Mouse (Mus musculus) embryonic fibroblast, embryonic 13.5 days (primary cell): ENCODE data around the gene Hjurp. TPM values are rescaled to one million over a fixed set of nuclear protein-coding genes. Genes with fewer than 3 reads are reported as not detected.

ENCODE experiments used
- H3K27ac ChIP-seq: 2 replicates; pipeline ENCODE4 v1.5.1; 2012; ENCODE audit warnings: low read length, control low read depth, inconsistent platforms; ENCODE audit not compliant: insufficient read depth
- H3K4me1 ChIP-seq: 2 replicates; pipeline ENCODE4 v1.6.1; 2011; ENCODE audit warnings: low read length; ENCODE audit not compliant: control insufficient read depth, insufficient read depth
- H3K4me3 ChIP-seq: 2 replicates; pipeline ENCODE4 v1.5.1; 2011; ENCODE audit warnings: mild to moderate bottlenecking, control low read depth, low read length; ENCODE audit not compliant: insufficient read depth
- CTCF ChIP-seq: IDR thresholded peaks from 2 replicates; pipeline ENCODE4 v1.5.1; 2011; ENCODE audit warnings: mild to moderate bottlenecking, control low read depth, low read length, moderate library complexity, borderline replicate concordance; ENCODE audit not compliant: insufficient read depth
- POLR2A ChIP-seq: IDR thresholded peaks from 2 replicates; pipeline ENCODE4 v1.6.1; 2011; ENCODE audit warnings: low read depth, mild to moderate bottlenecking, control low read depth, low read length, moderate library complexity
- polyA plus RNA-seq: library from polyadenylated mRNA; stranded (reverse); fragments of >200 nt; gene quantifications from 2 replicates; pipeline ENCODE4 v1.2.4, GENCODE M21; 2011; ENCODE audit warnings: low read depth; ENCODE audit not compliant: missing spikeins, insufficient read length

Gene Hjurp
- polyA plus RNA-seq, 1 experiment: 122 TPM

DNA sequence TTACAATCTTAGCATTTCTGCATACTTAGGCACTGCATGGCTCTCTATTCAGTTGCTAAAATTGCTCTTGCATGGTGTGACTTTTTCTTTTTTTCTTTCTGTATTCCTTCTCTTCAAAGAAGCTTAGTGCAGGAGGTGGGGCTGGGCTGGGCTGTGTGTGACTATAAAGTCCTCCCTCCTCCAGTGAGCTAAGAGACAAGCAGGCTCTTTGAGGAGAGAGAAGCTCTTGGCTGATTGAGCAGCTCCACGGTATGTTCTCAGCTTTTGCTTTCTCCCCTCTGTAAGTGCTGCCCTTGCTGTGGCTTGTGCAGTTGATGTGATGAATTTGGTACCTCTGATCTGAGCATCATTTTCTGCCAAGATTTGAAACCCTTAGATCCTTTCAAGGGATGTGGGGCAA, 29.1 kb upstream of the Hjurp start:
- Histone ChIP-seq H3K4me1 (no peaks in the 10 kb centered on the region), H3K27ac (no peak overlapping the region), H3K4me3 (no peak overlapping the region)
- TF ChIP-seq POLR2A (no peak), CTCF (no peak)

DNA sequence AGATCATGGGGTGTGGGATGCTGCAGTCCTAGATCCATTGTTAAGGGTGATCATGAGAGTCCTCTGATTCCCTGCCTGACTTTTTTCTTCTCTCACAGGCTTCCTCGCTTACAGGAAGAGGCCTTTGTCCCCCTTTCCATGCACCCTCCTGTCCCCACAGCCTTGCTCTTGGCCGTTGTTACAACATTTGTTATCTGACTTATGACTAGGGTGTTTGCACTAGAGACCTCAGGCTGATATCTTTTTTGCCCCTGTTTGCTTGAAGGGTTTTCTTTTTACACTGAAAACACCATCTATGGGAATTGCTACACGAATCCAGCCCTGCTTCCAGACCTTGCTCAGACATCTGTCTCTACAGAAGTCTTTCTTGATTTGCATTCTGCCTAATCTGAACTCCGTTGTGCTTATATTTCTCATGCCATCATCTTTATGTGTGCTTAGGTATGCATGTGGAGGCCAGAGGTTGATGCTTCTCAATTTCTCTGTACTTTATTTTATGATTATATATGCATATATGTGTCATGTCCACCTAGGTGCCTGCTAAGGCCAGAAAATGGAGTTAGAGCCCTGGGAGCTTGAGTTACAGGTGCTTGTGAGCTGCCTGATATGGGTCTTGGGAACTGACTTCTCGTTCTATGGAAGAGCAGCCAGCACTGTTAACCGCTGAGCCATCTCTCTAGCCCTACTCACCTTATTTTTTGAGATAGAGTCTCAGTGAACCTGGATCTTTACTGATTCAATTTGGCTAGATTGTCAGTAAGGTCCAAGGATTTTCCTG, 27.8 kb upstream of the Hjurp start:
- H3K27ac ChIP-seq: no peak overlapping the region
- no peaks in the 10 kb centered on the region for H3K4me1 ChIP-seq
- no peak for TF ChIP-seq CTCF
- no peak for TF ChIP-seq POLR2A
- no peak overlapping the region for H3K4me3 ChIP-seq

DNA sequence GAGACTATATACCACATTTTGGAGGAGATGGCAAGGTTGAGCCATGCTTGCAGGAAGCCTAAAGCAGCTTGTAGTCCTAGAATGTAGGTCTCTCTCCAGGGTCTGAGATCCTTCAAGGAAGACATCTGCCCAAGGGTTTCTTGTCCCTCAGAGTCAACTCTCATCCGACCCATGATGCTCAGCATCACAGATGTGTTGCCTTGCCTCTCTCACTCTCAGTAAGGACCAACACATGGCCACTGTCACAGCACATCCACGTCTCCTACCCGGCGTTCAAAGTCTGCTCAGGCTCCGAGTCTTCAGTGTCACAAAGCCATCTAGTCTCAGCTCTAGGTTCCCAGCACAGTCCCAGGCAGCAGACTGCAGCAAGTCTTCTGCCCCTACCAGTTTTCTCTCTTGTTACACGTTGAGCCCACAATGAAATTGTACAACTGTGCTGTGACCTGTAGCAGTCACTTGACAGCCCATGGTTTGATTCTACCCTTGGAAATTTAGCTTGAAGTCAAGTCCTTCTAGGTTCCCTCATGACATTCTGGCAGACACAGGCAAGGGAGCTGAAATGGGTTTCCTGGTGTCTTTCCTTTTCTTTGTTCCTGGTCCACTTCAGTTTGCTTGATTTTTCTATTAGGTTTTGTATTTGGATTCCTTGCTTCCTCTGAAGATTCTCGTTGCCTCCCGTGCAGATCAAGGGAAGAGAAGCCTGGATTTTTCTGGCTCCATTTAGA, 27.0 kb upstream of the Hjurp start:
- H3K27ac ChIP-seq: no peak overlapping the region
- no peaks in the 10 kb centered on the region for H3K4me1 ChIP-seq
- TF ChIP-seq POLR2A (no peak), CTCF (no peak)
- no peak overlapping the region for H3K4me3 ChIP-seq

DNA sequence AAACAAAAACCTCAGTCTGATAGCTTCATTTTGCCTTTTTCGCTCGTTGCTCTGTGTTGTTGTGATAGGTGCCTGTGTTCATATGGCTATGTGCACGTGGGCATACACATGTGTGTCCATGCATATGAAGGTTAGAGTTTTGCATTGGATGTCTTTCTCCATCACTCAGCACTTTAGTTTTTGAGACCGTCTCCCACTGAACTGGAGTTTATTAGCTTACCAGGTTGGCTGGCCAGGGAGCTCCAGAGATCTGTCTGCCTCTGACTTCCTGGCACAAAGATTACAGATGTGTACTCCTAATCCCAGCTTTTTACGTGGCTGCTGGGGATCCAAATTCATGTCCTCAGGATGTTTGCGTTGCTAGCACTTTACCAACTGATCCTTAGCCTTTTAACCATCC, 26.3 kb upstream of the Hjurp start:
- no peaks in the 10 kb centered on the region for H3K4me1 ChIP-seq
- no peak for TF ChIP-seq POLR2A
- TF ChIP-seq CTCF: no peak
- no peak overlapping the region for H3K27ac ChIP-seq
- no peak overlapping the region for H3K4me3 ChIP-seq

DNA sequence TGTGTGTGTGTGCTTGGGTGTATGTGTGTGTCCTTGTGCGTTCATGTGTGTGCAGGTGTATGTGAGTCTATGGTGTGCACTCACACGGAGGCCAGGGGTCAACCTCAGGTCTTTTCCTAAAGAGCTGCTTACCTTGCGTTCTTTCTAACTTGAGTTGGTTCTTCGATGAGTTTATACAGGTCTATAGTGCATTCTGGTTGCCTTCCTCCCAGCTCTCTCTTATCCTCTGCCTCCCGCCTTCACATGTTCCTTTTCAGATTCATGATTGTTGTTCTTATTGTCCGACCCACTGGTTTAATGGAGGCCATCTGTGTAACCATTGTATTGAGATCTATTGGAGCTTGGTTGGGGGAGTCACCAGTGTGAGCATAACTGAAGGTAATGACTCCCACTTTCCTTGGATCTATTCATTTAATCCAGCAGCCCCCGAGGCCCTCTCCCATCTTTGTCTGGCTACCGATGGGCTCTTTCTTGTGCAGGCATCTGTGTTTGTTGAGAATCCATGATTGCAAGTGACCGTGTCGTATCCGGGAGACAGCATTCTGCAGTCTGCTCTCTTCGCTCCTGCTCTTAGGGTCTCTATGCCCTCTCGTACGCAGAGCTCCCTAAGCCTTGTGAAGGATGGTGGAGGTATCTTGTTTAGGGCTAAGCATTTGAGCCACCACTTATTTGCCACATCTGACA, 24.8 kb upstream of the Hjurp start:
- TF ChIP-seq CTCF: 0 out of 2 replicates have a peak, but pooled peaks have one; percentile 14
- TF ChIP-seq POLR2A: no peak
- no peak overlapping the region for H3K4me3 ChIP-seq
- H3K27ac ChIP-seq: no peak overlapping the region
- H3K4me1 ChIP-seq: no peaks in the 10 kb centered on the region

DNA sequence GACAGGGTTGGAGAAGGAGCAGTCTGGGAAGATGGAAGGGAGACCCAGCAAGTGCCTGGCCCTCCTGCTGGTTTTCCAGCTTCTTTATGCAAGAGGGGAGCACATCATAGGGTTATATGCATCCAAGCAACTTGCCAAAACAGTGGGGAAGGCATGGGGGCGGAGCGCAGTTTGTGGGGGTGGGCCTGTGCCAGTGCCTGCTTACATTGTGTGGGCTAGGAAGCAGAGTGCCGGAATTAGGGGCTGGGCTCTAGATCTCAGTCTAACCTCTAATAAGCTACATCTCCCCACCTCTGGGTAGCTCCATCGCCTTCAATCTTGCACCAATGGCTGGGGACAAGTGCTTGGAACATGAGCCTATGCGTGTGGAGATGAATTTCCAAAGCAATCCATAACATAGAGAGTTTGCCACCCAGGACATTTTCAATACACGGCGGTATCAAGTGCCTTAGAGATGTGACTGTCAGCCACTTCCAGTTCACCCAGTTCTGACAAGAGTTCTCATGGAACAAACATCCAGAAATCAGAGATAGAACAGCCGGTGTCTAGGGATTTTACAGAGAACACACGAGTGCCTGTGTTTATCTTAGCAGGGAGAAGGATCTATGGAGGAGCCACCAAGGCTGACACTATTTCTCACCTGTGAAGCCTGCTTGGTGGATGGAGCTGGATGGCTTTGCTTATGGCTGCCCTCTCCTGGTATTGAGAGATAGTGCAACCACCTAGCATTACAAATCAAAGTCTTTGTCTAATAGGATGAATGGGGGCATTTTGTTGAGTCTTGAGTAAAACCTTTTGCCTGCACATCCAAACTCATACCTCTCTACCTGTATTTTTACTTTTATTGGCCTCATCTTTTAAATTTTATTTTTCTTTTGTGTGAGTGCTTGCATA, 23.9 kb upstream of the Hjurp start:
- no peak overlapping the region for H3K27ac ChIP-seq
- no peak for TF ChIP-seq POLR2A
- TF ChIP-seq CTCF: peak; percentile 15; the same call in 1 of the 2 replicates
- no peaks in the 10 kb centered on the region for H3K4me1 ChIP-seq
- no peak overlapping the region for H3K4me3 ChIP-seq

DNA sequence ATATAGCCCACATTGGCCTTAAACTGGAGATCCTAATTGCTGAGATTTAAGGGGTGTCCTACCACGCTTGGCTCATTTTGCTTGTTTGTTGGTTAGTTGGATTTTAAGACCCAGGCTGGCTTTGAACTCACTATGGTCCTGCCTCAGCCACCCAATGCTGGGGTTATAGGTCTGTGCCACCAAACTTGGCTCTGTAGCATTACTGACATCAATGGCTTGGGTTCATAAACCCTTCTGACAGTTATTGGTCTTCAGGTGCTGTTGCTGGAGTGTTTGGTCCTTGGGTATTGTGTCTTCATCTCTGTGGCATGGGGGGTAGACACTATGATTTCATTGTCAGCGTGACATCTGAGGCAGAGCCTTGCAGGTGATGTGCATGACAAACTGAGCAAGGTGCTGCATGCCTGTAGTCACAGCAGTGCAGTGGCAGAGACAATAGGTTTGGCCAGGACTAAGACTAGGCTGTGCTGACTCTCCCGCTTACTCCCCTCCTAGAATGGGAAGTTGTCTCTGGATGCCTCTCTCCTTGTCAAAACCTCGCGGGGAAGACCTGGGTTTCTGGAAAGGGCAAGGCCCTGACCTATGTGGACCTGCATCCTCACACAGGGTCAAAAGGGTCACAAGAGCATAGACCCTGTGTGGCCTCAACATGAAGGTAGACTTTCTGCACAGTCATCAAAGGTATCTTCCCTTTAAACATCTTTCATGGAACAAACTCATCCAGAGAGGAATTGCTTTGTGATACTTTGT, 23.0 kb upstream of the Hjurp start:
- TF ChIP-seq CTCF (peak; percentile 22; the same call in 1 of the 2 replicates), POLR2A (no peak)
- no peak overlapping the region for H3K4me3 ChIP-seq
- no peaks in the 10 kb centered on the region for H3K4me1 ChIP-seq
- H3K27ac ChIP-seq: no peak overlapping the region

DNA sequence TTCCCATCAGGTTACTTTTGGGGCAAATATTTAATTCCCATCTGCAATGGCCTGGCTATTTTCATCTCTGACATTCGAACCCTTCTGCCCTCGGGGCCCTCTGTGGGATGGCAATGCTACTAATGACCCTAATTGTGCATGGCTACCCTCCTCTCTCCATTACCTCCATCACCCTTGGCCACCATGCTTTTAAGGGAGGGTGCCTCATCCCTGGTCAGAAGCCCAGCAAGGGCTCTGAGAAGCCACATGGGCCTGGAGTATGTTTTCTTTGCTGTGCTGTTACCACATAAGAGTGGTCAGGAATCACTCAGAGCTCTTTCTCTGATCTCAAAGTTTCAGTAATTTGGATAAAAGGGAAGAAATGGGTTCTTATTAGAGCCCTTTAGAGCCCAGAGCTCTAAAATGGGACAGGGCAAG, 22.1 kb upstream of the Hjurp start:
- no peak for TF ChIP-seq POLR2A
- no peak for TF ChIP-seq CTCF
- no peaks in the 10 kb centered on the region for H3K4me1 ChIP-seq
- no peak overlapping the region for H3K27ac ChIP-seq
- no peak overlapping the region for H3K4me3 ChIP-seq
